Mouse (Mus musculus): Measurements from ENCODE around the gene Nrf1. TPM values are rescaled to one million over a fixed set of nuclear protein-coding genes. Genes with fewer than 3 reads are reported as not detected.

Gene Nrf1
- polyA plus RNA-seq, 1 experiment from 2014 or later: 54.6 TPM

- ATAC-seq: no peak
- 92% methylated on average over 7 of the region's 7 CpGs for WGBS
- no peaks in the 10 kb centered on the region for H3K4me1 ChIP-seq (replicated peaks; ENCODE audit: control insufficient read depth, insufficient read depth, low read length)
- no peak overlapping the region for H3K4me2 ChIP-seq (ENCODE audit: low read length)
- H3K9ac ChIP-seq (replicated peaks; ENCODE audit: low read depth, low read length): no peak overlapping the region
- H3K4me3 ChIP-seq (replicated peaks; ENCODE audit: low read length): no peak overlapping the region
- no peaks in the 10 kb centered on the region for H3K9me3 ChIP-seq (ENCODE audit: control insufficient read depth, low read length)
- H3K27ac ChIP-seq (ENCODE audit: low read length): no peak overlapping the region
- no peaks in the 10 kb centered on the region for H3K27me3 ChIP-seq (replicated peaks; ENCODE audit: control insufficient read depth, insufficient read depth, low read length)
- H3K36me3 ChIP-seq (ENCODE audit: control insufficient read depth, insufficient read depth): peaks cover 9% of the 10 kb centered on the region
These were observed 78.3 kb downstream of the Nrf1 start for GRCm38 (mm10) chr6:30126060-30126459.

GRCm38 (mm10) chr6:30126766-30127165, 79.0 kb downstream of the Nrf1 start:
- Histone ChIP-seq H3K27ac (ENCODE audit: low read length) (no peak overlapping the region), H3K4me2 (ENCODE audit: low read length) (no peak overlapping the region), H3K27me3 (replicated peaks; ENCODE audit: control insufficient read depth, insufficient read depth, low read length) (no peaks in the 10 kb centered on the region), H3K4me3 (replicated peaks; ENCODE audit: low read length) (no peak overlapping the region), H3K36me3 (ENCODE audit: control insufficient read depth, insufficient read depth) (peaks cover 7% of the 10 kb centered on the region), H3K9me3 (ENCODE audit: control insufficient read depth, low read length) (no peaks in the 10 kb centered on the region), H3K4me1 (replicated peaks; ENCODE audit: control insufficient read depth, insufficient read depth, low read length) (no peaks in the 10 kb centered on the region), H3K9ac (replicated peaks; ENCODE audit: low read depth, low read length) (no peak overlapping the region)
- no peak for ATAC-seq
- 93% methylated on average over 8 of the region's 9 CpGs for WGBS

- no peak overlapping the region for H3K9ac ChIP-seq (replicated peaks; ENCODE audit: low read depth, low read length)
- H3K4me3 ChIP-seq (replicated peaks; ENCODE audit: low read length): no peak overlapping the region
- H3K9me3 ChIP-seq (ENCODE audit: control insufficient read depth, low read length): no peaks in the 10 kb centered on the region
- peaks cover 4% of the 10 kb centered on the region; the same call in 1 of the 2 replicates for H3K36me3 ChIP-seq (ENCODE audit: control insufficient read depth, insufficient read depth)
- no peak overlapping the region for H3K27ac ChIP-seq (ENCODE audit: low read length)
- 91% methylated on average over 3 of the region's 3 CpGs for WGBS
- no peak for ATAC-seq
- H3K4me2 ChIP-seq (ENCODE audit: low read length): no peak overlapping the region
- no peaks in the 10 kb centered on the region for H3K4me1 ChIP-seq (replicated peaks; ENCODE audit: control insufficient read depth, insufficient read depth, low read length)
- no peaks in the 10 kb centered on the region for H3K27me3 ChIP-seq (replicated peaks; ENCODE audit: control insufficient read depth, insufficient read depth, low read length)
These were observed 84.6 kb downstream of the Nrf1 start for GRCm38 (mm10) chr6:30132399-30132798.

- 0 out of 2 replicates have a peak, but pooled peaks cover 4% of the 10 kb centered on the region for H3K36me3 ChIP-seq (ENCODE audit: control insufficient read depth, insufficient read depth)
- H3K9me3 ChIP-seq (ENCODE audit: control insufficient read depth, low read length): no peaks in the 10 kb centered on the region
- no peaks in the 10 kb centered on the region for H3K4me1 ChIP-seq (replicated peaks; ENCODE audit: control insufficient read depth, insufficient read depth, low read length)
- H3K9ac ChIP-seq (replicated peaks; ENCODE audit: low read depth, low read length): no peak overlapping the region
- 50% methylated on average over 3 of the region's 3 CpGs for WGBS
- no peaks in the 10 kb centered on the region for H3K27me3 ChIP-seq (replicated peaks; ENCODE audit: control insufficient read depth, insufficient read depth, low read length)
- no peak overlapping the region for H3K4me3 ChIP-seq (replicated peaks; ENCODE audit: low read length)
- no peak overlapping the region for H3K4me2 ChIP-seq (ENCODE audit: low read length)
- no peak overlapping the region for H3K27ac ChIP-seq (ENCODE audit: low read length)
- ATAC-seq: no peak
These were observed 87.8 kb downstream of the Nrf1 start for GRCm38 (mm10) chr6:30135590-30135989.

- H3K9ac ChIP-seq (replicated peaks; ENCODE audit: low read depth, low read length): no peak overlapping the region
- ATAC-seq: no peak
- 57% methylated on average over 2 of the region's 2 CpGs for WGBS
These were observed 89.4 kb downstream of the Nrf1 start for GRCm38 (mm10) chr6:30137227-30137626.

GRCm38 (mm10) chr6:30139329-30140045, 91.7 kb downstream of the Nrf1 start:
- WGBS: 90% methylated on average over 7 of the region's 7 CpGs
- Histone ChIP-seq H3K9ac (replicated peaks; ENCODE audit: low read depth, low read length) (no peak overlapping the region), H3K36me3 (ENCODE audit: control insufficient read depth, insufficient read depth) (peaks cover 7% of the 10 kb centered on the region; the same call in 1 of the 2 replicates)

More at GRCm38 (mm10) chr6:30137227-30137626, 89.4 kb downstream of the Nrf1 start:
- no peaks in the 10 kb centered on the region for H3K4me1 ChIP-seq (replicated peaks; ENCODE audit: control insufficient read depth, insufficient read depth, low read length)
- no peaks in the 10 kb centered on the region for H3K9me3 ChIP-seq (ENCODE audit: control insufficient read depth, low read length)
- H3K36me3 ChIP-seq (ENCODE audit: control insufficient read depth, insufficient read depth): 0 out of 2 replicates have a peak, but pooled peaks cover 4% of the 10 kb centered on the region
- no peak overlapping the region for H3K27ac ChIP-seq (ENCODE audit: low read length)
- H3K27me3 ChIP-seq (replicated peaks; ENCODE audit: control insufficient read depth, insufficient read depth, low read length): no peaks in the 10 kb centered on the region
- no peak overlapping the region for H3K4me2 ChIP-seq (ENCODE audit: low read length)
- no peak overlapping the region for H3K4me3 ChIP-seq (replicated peaks; ENCODE audit: low read length)

GRCm38 (mm10) chr6:30143263-30143662, 95.5 kb downstream of the Nrf1 start:
- peaks cover 7% of the 10 kb centered on the region; the same call in 1 of the 2 replicates for H3K36me3 ChIP-seq (ENCODE audit: control insufficient read depth, insufficient read depth)
- H3K4me1 ChIP-seq (replicated peaks; ENCODE audit: control insufficient read depth, insufficient read depth, low read length): no peaks in the 10 kb centered on the region
- ATAC-seq: no peak
- no peaks in the 10 kb centered on the region for H3K27me3 ChIP-seq (replicated peaks; ENCODE audit: control insufficient read depth, insufficient read depth, low read length)
- H3K4me2 ChIP-seq (ENCODE audit: low read length): no peak overlapping the region
- no peak overlapping the region for H3K27ac ChIP-seq (ENCODE audit: low read length)
- WGBS: 95% methylated on average over 4 of the region's 4 CpGs
- H3K9ac ChIP-seq (replicated peaks; ENCODE audit: low read depth, low read length): no peak overlapping the region
- no peaks in the 10 kb centered on the region for H3K9me3 ChIP-seq (ENCODE audit: control insufficient read depth, low read length)
- H3K4me3 ChIP-seq (replicated peaks; ENCODE audit: low read length): no peak overlapping the region

More at GRCm38 (mm10) chr6:30139329-30140045, 91.7 kb downstream of the Nrf1 start:
- Histone ChIP-seq H3K4me3 (replicated peaks; ENCODE audit: low read length) (no peak overlapping the region), H3K27me3 (replicated peaks; ENCODE audit: control insufficient read depth, insufficient read depth, low read length) (no peaks in the 10 kb centered on the region), H3K27ac (ENCODE audit: low read length) (no peak overlapping the region), H3K9me3 (ENCODE audit: control insufficient read depth, low read length) (no peaks in the 10 kb centered on the region), H3K4me2 (ENCODE audit: low read length) (no peak overlapping the region), H3K4me1 (replicated peaks; ENCODE audit: control insufficient read depth, insufficient read depth, low read length) (no peaks in the 10 kb centered on the region)
- no peak for ATAC-seq

- H3K27me3 ChIP-seq (replicated peaks; ENCODE audit: control insufficient read depth, insufficient read depth, low read length): no peaks in the 10 kb centered on the region
- H3K4me1 ChIP-seq (replicated peaks; ENCODE audit: control insufficient read depth, insufficient read depth, low read length): no peaks in the 10 kb centered on the region
- 47% methylated on average over 7 of the region's 7 CpGs for WGBS
- ATAC-seq: no peak
- no peak overlapping the region for H3K9ac ChIP-seq (replicated peaks; ENCODE audit: low read depth, low read length)
- no peak overlapping the region for H3K27ac ChIP-seq (ENCODE audit: low read length)
- H3K9me3 ChIP-seq (ENCODE audit: control insufficient read depth, low read length): no peaks in the 10 kb centered on the region
- no peak overlapping the region for H3K4me2 ChIP-seq (ENCODE audit: low read length)
- H3K4me3 ChIP-seq (replicated peaks; ENCODE audit: low read length): no peak overlapping the region
- H3K36me3 ChIP-seq (ENCODE audit: control insufficient read depth, insufficient read depth): peaks cover 3% of the 10 kb centered on the region; the same call in 1 of the 2 replicates
These were observed 99.3 kb downstream of the Nrf1 start for GRCm38 (mm10) chr6:30147058-30147457.

GRCm38 (mm10) chr6:30147753-30148152, 100.0 kb downstream of the Nrf1 start:
- Histone ChIP-seq H3K9ac (replicated peaks; ENCODE audit: low read depth, low read length) (no peak overlapping the region), H3K27me3 (replicated peaks; ENCODE audit: control insufficient read depth, insufficient read depth, low read length) (no peaks in the 10 kb centered on the region), H3K4me3 (replicated peaks; ENCODE audit: low read length) (no peak overlapping the region), H3K27ac (ENCODE audit: low read length) (no peak overlapping the region), H3K4me1 (replicated peaks; ENCODE audit: control insufficient read depth, insufficient read depth, low read length) (peaks cover 2% of the 10 kb centered on the region; the same call in 1 of the 2 replicates), H3K36me3 (ENCODE audit: control insufficient read depth, insufficient read depth) (peaks cover 3% of the 10 kb centered on the region; the same call in 1 of the 2 replicates), H3K4me2 (ENCODE audit: low read length) (no peak overlapping the region), H3K9me3 (ENCODE audit: control insufficient read depth, low read length) (no peaks in the 10 kb centered on the region)
- WGBS: 88% methylated on average over 6 of the region's 6 CpGs
- ATAC-seq: no peak

All from forebrain, embryonic 16.5 days (tissue).